Mouse (Mus musculus) telencephalon, adult 2 months (tissue): Measurements from ENCODE around the gene Dlx3.

ENCODE experiments used
- DNase-seq: peaks from one replicate; pipeline ENCODE4 v3.0.0-alpha.2; 2011; ENCODE audit warnings: low read depth, low spot score

Dlx3 gene

GRCm38 (mm10) chr11:95155511-95155910, 35.6 kb downstream of the Dlx3 start:
- DNase-seq: no peak

- no peak for DNase-seq
Measured at GRCm38 (mm10) chr11:95157356-95157755, 37.4 kb downstream of the Dlx3 start.

- DNase-seq: no peak
Measured at GRCm38 (mm10) chr11:95157872-95158271, 38.0 kb downstream of the Dlx3 start.

GRCm38 (mm10) chr11:95159763-95160371, 39.9 kb downstream of the Dlx3 start:
- DNase-seq: no peak

- DNase-seq: no peak
Measured at GRCm38 (mm10) chr11:95160693-95161092, 40.8 kb downstream of the Dlx3 start.

- no peak for DNase-seq
Measured at GRCm38 (mm10) chr11:95161708-95162107, 41.8 kb downstream of the Dlx3 start.

- DNase-seq: no peak
Measured at GRCm38 (mm10) chr11:95165857-95166256, 45.9 kb downstream of the Dlx3 start.
